Mouse (Mus musculus) myocyte (in vitro differentiated cells): Measurements from ENCODE around the gene Ctnnbl1.

Experiments
- MAX ChIP-seq: IDR thresholded peaks from one replicate; pipeline ENCODE4 v1.6.1; 2011; ENCODE audit warnings: low read depth, mild to moderate bottlenecking, control low read depth
- MYOG ChIP-seq, 3 experiments: IDR thresholded peaks; one replicate each; pipeline ENCODE4 v1.6.1; 2011; ENCODE audit warnings: control low read depth in 2 of 3, low read depth in 2 of 3, mild to moderate bottlenecking in 2 of 3; ENCODE audit not compliant: insufficient read length in 2 of 3, control insufficient read depth in 1 of 3, insufficient read depth in 1 of 3
- POLR2A ChIP-seq: IDR thresholded peaks from one replicate; pipeline ENCODE4 v1.6.1; 2011; ENCODE audit warnings: low read depth, mild to moderate bottlenecking, control low read depth, moderate library complexity; ENCODE audit not compliant: insufficient read length
- POLR2AphosphoS2 ChIP-seq: IDR thresholded peaks from one replicate; pipeline ENCODE4 v1.6.1; 2011; ENCODE audit warnings: low read depth, control low read depth; ENCODE audit not compliant: insufficient read length
- SRF ChIP-seq: IDR thresholded peaks from one replicate; pipeline ENCODE4 v1.6.1; 2011; ENCODE audit warnings: low read depth; ENCODE audit not compliant: control insufficient read depth, insufficient read length

DNA sequence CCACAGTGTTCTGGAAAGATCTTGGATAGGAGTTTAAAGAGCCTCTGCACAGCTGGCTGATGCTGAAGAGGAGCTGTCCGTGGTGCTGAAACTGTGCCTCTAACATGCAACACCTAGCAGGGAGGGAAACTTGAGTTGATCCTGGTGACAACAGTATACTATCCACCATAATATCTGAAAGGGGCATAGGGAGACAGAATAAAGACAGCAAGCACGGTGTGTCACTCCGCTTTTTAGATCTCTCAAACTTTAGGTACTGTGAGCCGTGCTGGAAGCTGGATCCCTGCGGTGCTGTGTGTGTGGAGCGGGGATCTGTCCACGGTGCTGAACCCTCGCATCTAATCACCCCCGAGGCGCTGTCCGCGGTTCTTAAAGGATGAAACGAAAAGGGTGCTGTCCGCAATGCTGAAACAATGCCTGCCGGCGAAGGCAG, 176.0 kb downstream of the Ctnnbl1 start:
- TF ChIP-seq MYOG (IDR thresholded peaks at IDR 0.05; ENCODE audit: control insufficient read depth in 1 of 3, insufficient read depth in 1 of 3, insufficient read length in 2 of 3, low read depth in 2 of 3): peak in 1 of 3 experiments; percentile 1
- no peak for TF ChIP-seq POLR2A
- TF ChIP-seq POLR2AphosphoS2: no peak
- peak; percentile 90 for TF ChIP-seq MAX
- no peak for TF ChIP-seq SRF
